Mouse (Mus musculus) mature B cell (primary cell): Measurements from ENCODE around the gene Zc3h18.

Source experiments
- in situ Hi-C: fragments of 300-500 bp; cut with MboI; formaldehyde crosslinking; loops from 2 replicates; pipeline ENCODE4 v1.14.3; 2019

Zc3h18 gene

GRCm38 (mm10) chr8:122376365-122377231 lies at the start of gene Zc3h18:
Zc3h18 (plus strand) TSS chr8:122376609.
- in situ Hi-C loops: no loop called here

- in situ Hi-C loops: no loop called here
Observed at GRCm38 (mm10) chr8:122329072-122329471, 47.3 kb upstream of the Zc3h18 start.

- in situ Hi-C loops: no loop called here
Observed at GRCm38 (mm10) chr8:122329553-122330239, 46.7 kb upstream of the Zc3h18 start.

GRCm38 (mm10) chr8:122330446-122331133 lies 45.8 kb upstream of the Zc3h18 start:
- in situ Hi-C loops: no loop called here

GRCm38 (mm10) chr8:122331134-122331523 lies 45.3 kb upstream of the Zc3h18 start:
- in situ Hi-C loops: no loop called here

- in situ Hi-C loops: no loop called here
Observed at GRCm38 (mm10) chr8:122332753-122333506, 43.5 kb upstream of the Zc3h18 start.

GRCm38 (mm10) chr8:122333531-122333930 lies 42.9 kb upstream of the Zc3h18 start:
- in situ Hi-C loops: no loop called here

GRCm38 (mm10) chr8:122334791-122335490 lies 41.5 kb upstream of the Zc3h18 start:
- in situ Hi-C loops: no loop called here

- in situ Hi-C loops: no loop called here
Observed at GRCm38 (mm10) chr8:122335638-122336250, 40.7 kb upstream of the Zc3h18 start.

GRCm38 (mm10) chr8:122336251-122336910 lies 40.0 kb upstream of the Zc3h18 start:
- in situ Hi-C loops: no loop called here

- in situ Hi-C loops: no loop called here
Observed at GRCm38 (mm10) chr8:122338852-122339251, 37.6 kb upstream of the Zc3h18 start.

GRCm38 (mm10) chr8:122340761-122341160 lies 35.6 kb upstream of the Zc3h18 start:
- in situ Hi-C loops: no loop called here

GRCm38 (mm10) chr8:122341790-122342189 lies 34.6 kb upstream of the Zc3h18 start:
- in situ Hi-C loops: no loop called here

- in situ Hi-C loops: no loop called here
Observed at GRCm38 (mm10) chr8:122342362-122342761, 34.0 kb upstream of the Zc3h18 start.

GRCm38 (mm10) chr8:122342806-122343209 lies 33.6 kb upstream of the Zc3h18 start:
- in situ Hi-C loops: no loop called here

GRCm38 (mm10) chr8:122343341-122343740 lies 33.1 kb upstream of the Zc3h18 start:
- in situ Hi-C loops: no loop called here

- in situ Hi-C loops: no loop called here
Observed at GRCm38 (mm10) chr8:122343758-122344157, 32.7 kb upstream of the Zc3h18 start.

GRCm38 (mm10) chr8:122344219-122344618 lies 32.2 kb upstream of the Zc3h18 start:
- in situ Hi-C loops: no loop called here

GRCm38 (mm10) chr8:122345181-122346095 lies 31.0 kb upstream of the Zc3h18 start:
- in situ Hi-C loops: no loop called here
